In the genomic region with DNA sequence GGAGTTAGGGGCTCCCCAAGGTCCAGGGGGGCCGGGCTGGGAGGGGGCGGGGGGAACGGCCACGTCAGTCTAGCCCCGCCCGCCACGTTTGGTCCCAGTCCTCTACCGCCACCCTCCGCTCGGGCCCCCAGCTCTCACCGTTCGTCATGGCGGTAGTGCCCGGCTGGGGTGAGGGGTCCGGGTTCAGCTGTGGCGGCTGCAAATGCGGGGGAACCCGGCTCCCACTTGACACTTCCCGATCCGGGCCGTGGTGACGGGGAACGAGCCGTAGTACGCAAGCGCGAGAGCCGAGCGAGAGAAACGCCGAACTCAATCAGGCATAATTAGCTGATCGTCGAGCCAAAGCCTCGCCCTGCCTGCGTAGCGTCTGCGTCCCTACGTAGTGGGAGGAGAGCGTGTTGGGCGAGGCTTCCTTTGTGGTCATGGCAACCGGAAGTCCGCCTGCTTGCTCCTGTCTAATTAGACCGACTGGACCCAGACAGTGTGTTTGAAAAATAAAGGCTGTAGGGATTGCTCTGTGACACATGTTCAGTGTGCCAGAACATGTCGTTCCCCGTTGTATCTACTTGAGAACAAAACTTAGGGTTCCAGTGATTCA, we compare ENCODE assay signal across 8 mouse cellular contexts. TPM values are rescaled to one million over a fixed set of nuclear protein-coding genes. Genes with fewer than 3 reads are reported as not detected.
DNase-seq lines count a peak whose midpoint lies in the region; ATAC-seq lines count a peak whose summit lies in the region.

A gene (minus strand): TSS at position 334 of the 598 bp plus-strand sequence.

- WGBS in hindbrain, embryonic 16.5 days = under 1% methylated on average over 37 of the region's 45 CpGs
- under 1% methylated on average over 41 of the region's 45 CpGs for WGBS in macrophage (ENCODE audit: missing documents)

- peak within 1 kb of the TSS; percentile 87 for H3K9ac ChIP-seq in hindbrain, embryonic 16.5 days (ENCODE audit: low read depth, low read length)

- peak; percentile 92 for DNase-seq in WW6 (ENCODE audit: low read depth, low spot score)
- peak; percentile 83 to 94 for DNase-seq in cerebellum, postnatal 4 days (ENCODE audit: low spot score in 2 of 2)
- peak; percentile 99 for DNase-seq in gastrocnemius, adult 18-20 months (ENCODE audit: low spot score)
- peak; percentile 98 for DNase-seq in left cerebral cortex, adult 18-20 months (ENCODE audit: low spot score in 2 of 2)
- DNase-seq in right cerebral cortex, adult 18-20 months = peak; percentile 98
- peak; percentile 85 for DNase-seq in urinary bladder, postnatal 10 days (ENCODE audit: low spot score)

- peak within 1 kb of the TSS; percentile 82 for H3K4me3 ChIP-seq in hindbrain, embryonic 16.5 days (ENCODE audit: low read length)
- peak within 1 kb of the TSS; percentile 88 for H3K4me3 ChIP-seq in macrophage (ENCODE audit: inconsistent target)

- no peaks in the 10 kb centered on the region for H3K9me3 ChIP-seq in hindbrain, embryonic 16.5 days (ENCODE audit: control insufficient read depth, low read length)

- no peaks in the 10 kb centered on the region for H3K27me3 ChIP-seq in hindbrain, embryonic 16.5 days (replicated peaks; ENCODE audit: control insufficient read depth, insufficient read depth, low read length)

- peak within 1 kb of the TSS; percentile 88 for H3K4me2 ChIP-seq in hindbrain, embryonic 16.5 days (ENCODE audit: low read length)

- H3K4me1 ChIP-seq in hindbrain, embryonic 16.5 days (ENCODE audit: control insufficient read depth, insufficient read depth, low read depth, low read length) = peaks cover 9% of the 10 kb centered on the region

- peak within 1 kb of the TSS; percentile 95 for H3K27ac ChIP-seq in hindbrain, embryonic 16.5 days (ENCODE audit: low read depth, low read length)
- H3K27ac ChIP-seq in macrophage = peak within 1 kb of the TSS; percentile 92

- ATAC-seq in hindbrain, embryonic 16.5 days = peak; percentile 98

- peaks cover 18% of the 10 kb centered on the region for H3K36me3 ChIP-seq in hindbrain, embryonic 16.5 days (ENCODE audit: control insufficient read depth, insufficient read depth, low read length)
- H3K36me3 ChIP-seq in macrophage (ENCODE audit: inconsistent target) = peaks cover 29% of the 10 kb centered on the region; the same call in 1 of the 2 replicates

- peaks cover 22% of the 10 kb centered on the region for H3K79me2 ChIP-seq in macrophage (ENCODE audit: inconsistent target)

RNA-seq across cellular contexts. Expression of the gene that starts here (rescaled TPM):
- 10 to 100 TPM; 12.7 to 14.1 TPM for total RNA-seq in gastrocnemius, adult 18-20 months (2021)
- 51.0 and 54.3 TPM in 2 replicates for polyA plus RNA-seq in hindbrain, embryonic 16.5 days (2015; fragmentation: Nextera tagmentation; extraction: Ambion mirVana)
- 10 to 100 TPM; 45.2 to 45.4 TPM for total RNA-seq in left cerebral cortex, adult 18-20 months (2021)
- 10 to 100 TPM in 10 of 26 experiments, 1 to 10 TPM in 16; 3.2 to 17.5 (median 9.7) TPM for total RNA-seq in macrophage (2018; cell fraction: chromatin; rRNA removed)
- total RNA-seq in macrophage (2018; cell fraction: cytosol; rRNA removed) = 10 to 100 TPM; 38.0 to 74.0 (median 55.2) TPM
- 10 to 100 TPM; 12.5 to 54.4 (median 29.0) TPM for total RNA-seq in macrophage (2018; cell fraction: nucleus; rRNA removed)
- polyA plus RNA-seq in macrophage (2018) = 40.7 to 43.1 TPM (median 41.5 TPM) in 3 replicates

Comparison
In these comparisons a context has a peak if more than half of its experiments do, and no peak if none do; other contexts are left out.
1. Peak in every context shown above with its lines: DNase-seq, ATAC-seq, H3K4me3 ChIP-seq and H3K27ac ChIP-seq.